Mouse (Mus musculus): Measurements from ENCODE around the gene Mrpl9. TPM values are rescaled to one million over a fixed set of nuclear protein-coding genes. Genes with fewer than 3 reads are reported as not detected.

The Mrpl9 gene
- polyA plus RNA-seq, 2 experiments: 33.3 to 35.1 TPM

DNA sequence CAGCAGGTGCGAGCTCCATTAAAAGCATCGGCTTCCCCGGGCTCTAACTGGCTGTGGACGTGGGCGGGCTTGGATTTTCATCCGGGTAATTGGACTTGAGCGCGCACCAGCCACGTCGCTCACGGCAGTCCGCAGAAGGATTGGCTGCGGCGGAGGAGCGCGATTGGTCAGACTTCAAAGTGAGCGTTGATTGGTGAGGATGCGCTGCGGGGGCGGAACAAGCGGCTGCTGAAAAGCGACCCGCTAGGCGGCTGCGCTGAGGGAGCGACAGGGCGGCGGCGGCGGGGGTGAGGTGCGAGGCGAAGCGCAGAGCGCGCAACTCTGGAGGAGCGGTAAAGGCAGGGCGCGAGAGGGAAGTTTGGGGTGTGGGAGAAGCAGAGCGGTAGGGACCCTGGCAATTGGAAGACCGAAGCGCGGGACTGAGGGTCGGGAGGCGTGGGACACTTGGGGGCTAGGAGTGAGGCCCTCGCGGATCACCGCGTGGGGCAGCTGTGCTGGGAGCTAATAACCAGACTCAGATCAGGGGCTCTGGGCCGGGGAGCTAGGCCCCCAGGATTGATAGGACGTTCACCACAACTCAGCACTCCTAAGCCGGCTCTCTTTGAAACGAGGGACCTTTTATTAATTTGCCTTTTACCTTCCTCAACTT lies 30.0 kb upstream of the Mrpl9 start, which contains the start of gene Tdrkh:
Gene Tdrkh (plus strand): TSS at position 243 of the 649 bp plus-strand sequence.
- WGBS (ENCODE audit: insufficient replicate concordance): 9% methylated on average over 52 of the region's 52 CpGs
- TF ChIP-seq EP300 (IDR thresholded peaks at IDR 0.05; ENCODE audit: low read depth) (no peak), CTCF (IDR thresholded peaks at IDR 0.05; ENCODE audit: low read depth) (0 out of 2 replicates have a peak, but pooled peaks have one; percentile 24)
- H3K4me2 ChIP-seq (ENCODE audit: low read depth): peak within 1 kb of the TSS; percentile 77
- H3K9ac ChIP-seq (replicated peaks): peak within 1 kb of the TSS; percentile 24; the same call in 1 of the 2 replicates
- DNase-seq (ENCODE audit: low read depth in 3 of 3, low spot score in 3 of 3): peak; percentile 78 to 89 (median 80)
- no peak within 1 kb of the TSS for H3K27ac ChIP-seq
- peaks cover 0 to 3% of the 10 kb centered on the region in 2 experiments; a peak in 1 of 4 replicates for H3K4me1 ChIP-seq (replicated peaks; ENCODE audit: control insufficient read depth in 2 of 2, insufficient read depth in 2 of 2, low read length in 1 of 2)
- no peaks in the 10 kb centered on the region for H3K9me3 ChIP-seq (ENCODE audit: control insufficient read depth, low read length)
- no peaks in the 10 kb centered on the region for H3K27me3 ChIP-seq (ENCODE audit: control insufficient read depth, insufficient read depth, low read length)
- peak within 1 kb of the TSS; percentile 44 to 48 for H3K4me3 ChIP-seq (ENCODE audit: insufficient read depth in 1 of 2, low read depth in 2 of 2, low read length in 2 of 2)
- peak; percentile 98 for ATAC-seq (ENCODE audit: insufficient read depth)
- no peaks in the 10 kb centered on the region for H3K36me3 ChIP-seq (replicated peaks; ENCODE audit: control insufficient read depth, insufficient read depth, low read depth)

DNA sequence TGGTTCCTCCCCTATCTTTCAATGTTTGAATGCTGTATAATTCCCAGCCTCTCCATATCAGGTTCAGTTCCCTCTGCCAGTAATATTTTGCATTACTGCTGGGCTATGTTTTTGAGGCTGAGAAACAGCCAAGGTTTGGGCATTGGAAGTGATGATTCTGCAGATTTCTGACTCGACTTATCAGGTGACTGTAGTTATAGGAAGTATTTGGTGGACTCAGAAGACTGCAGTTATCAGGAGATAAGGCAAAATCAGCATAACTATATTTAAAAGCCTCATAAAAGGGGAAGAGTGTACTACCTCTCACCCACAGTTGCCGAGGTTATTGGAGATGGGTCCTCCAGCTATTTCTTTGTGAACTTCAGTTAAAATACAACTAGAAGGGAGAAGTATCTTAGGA lies 12.1 kb upstream of the Mrpl9 start:
- 10% methylated on average over 2 of the region's 2 CpGs for WGBS (ENCODE audit: insufficient replicate concordance)
- DNase-seq (ENCODE audit: low read depth in 3 of 3, low spot score in 3 of 3): no peak
- ATAC-seq (ENCODE audit: insufficient read depth): no peak
- no peaks in the 10 kb centered on the region for H3K9me3 ChIP-seq (ENCODE audit: control insufficient read depth, low read length)
- no peak overlapping the region for H3K9ac ChIP-seq (replicated peaks)
- H3K36me3 ChIP-seq (replicated peaks; ENCODE audit: control insufficient read depth, insufficient read depth, low read depth): no peaks in the 10 kb centered on the region; the same call in 1 of the 2 replicates
- no peak overlapping the region for H3K4me2 ChIP-seq (ENCODE audit: low read depth)
- H3K4me1 ChIP-seq (replicated peaks; ENCODE audit: control insufficient read depth in 2 of 2, insufficient read depth in 2 of 2, low read length in 1 of 2): no peaks in the 10 kb centered on the region
- no peak overlapping the region for H3K27ac ChIP-seq
- no peak for TF ChIP-seq EP300 (IDR thresholded peaks at IDR 0.05; ENCODE audit: low read depth)
- TF ChIP-seq CTCF (IDR thresholded peaks at IDR 0.05; ENCODE audit: low read depth): no peak
- H3K27me3 ChIP-seq (ENCODE audit: control insufficient read depth, insufficient read depth, low read length): no peaks in the 10 kb centered on the region
- no peak overlapping the region for H3K4me3 ChIP-seq (ENCODE audit: insufficient read depth in 1 of 2, low read depth in 2 of 2, low read length in 2 of 2)

DNA sequence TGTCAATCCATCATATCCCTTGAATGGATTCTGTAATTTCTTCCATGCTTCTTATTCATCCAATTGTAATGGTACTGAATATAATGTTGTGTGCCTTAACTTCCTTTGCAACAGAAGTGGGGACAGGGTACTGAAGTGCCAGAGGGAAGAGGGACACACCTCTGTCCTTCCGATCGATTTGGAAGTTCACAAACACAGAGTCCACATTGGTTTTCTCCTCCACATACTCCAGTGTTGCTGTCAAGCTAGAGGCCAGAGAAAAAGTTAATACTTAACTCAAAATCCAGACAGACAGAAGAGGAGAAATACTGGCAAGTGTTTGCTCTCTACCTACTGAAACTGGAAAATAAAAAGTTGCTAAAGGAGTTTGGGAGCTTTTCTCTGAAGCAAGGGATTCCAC lies 8.8 kb upstream of the Mrpl9 start:
- Histone ChIP-seq H3K27me3 (ENCODE audit: control insufficient read depth, insufficient read depth, low read length) (no peaks in the 10 kb centered on the region), H3K4me2 (ENCODE audit: low read depth) (no peak overlapping the region), H3K4me3 (ENCODE audit: insufficient read depth in 1 of 2, low read depth in 2 of 2, low read length in 2 of 2) (no peak overlapping the region), H3K27ac (no peak overlapping the region), H3K9me3 (ENCODE audit: control insufficient read depth, low read length) (no peaks in the 10 kb centered on the region), H3K9ac (replicated peaks) (no peak overlapping the region), H3K36me3 (replicated peaks; ENCODE audit: control insufficient read depth, insufficient read depth, low read depth) (no peaks in the 10 kb centered on the region), H3K4me1 (replicated peaks; ENCODE audit: control insufficient read depth in 2 of 2, insufficient read depth in 2 of 2, low read length in 1 of 2) (no peaks in the 10 kb centered on the region)
- no peak for ATAC-seq (ENCODE audit: insufficient read depth)
- TF ChIP-seq EP300 (IDR thresholded peaks at IDR 0.05; ENCODE audit: low read depth) (no peak), CTCF (IDR thresholded peaks at IDR 0.05; ENCODE audit: low read depth) (no peak)
- no peak for DNase-seq (ENCODE audit: low read depth in 3 of 3, low spot score in 3 of 3)
- 64% methylated on average over 2 of the region's 2 CpGs for WGBS (ENCODE audit: insufficient replicate concordance)

DNA sequence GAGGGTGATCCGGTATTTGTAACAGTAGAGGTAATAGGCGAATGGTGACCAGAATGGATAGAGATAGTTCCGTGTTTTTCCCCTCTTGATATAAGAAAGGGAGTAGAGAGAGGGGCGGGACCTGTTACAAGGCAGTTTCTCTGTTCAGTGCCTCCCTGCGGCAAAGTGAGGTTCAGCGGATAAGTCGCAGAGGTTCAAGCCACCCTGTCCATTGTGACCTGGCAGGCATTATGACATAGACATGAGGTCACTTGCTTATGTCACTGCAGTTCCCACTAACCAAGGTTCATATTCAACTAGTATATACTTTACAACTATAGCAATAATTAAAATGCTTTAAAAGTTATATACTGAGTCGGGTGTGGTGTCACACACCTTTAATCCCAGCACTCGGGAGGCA lies 6.7 kb upstream of the Mrpl9 start:
- WGBS (ENCODE audit: insufficient replicate concordance): 70% methylated on average over 9 of the region's 9 CpGs

DNA sequence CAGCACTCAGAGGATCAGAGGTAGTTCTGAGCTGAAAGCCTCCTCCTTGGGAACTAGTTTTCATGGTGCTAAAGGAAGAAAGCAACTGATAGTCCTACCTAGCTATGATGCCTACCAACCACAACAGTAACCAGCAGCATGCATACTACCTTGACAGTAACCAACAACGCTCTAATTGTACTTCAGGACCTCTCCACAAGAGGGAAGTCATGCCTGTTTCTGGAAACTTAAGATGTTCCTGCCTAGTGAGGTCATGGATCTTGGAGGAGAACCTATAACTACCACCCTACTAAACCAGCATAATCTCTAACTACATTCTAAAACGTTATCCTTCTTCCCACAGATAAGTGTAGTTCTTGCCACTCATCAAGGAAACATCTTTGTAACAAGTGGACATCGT lies 1.9 kb upstream of the Mrpl9 start:
- Histone ChIP-seq H3K9ac (replicated peaks) (no peak overlapping the region), H3K4me3 (ENCODE audit: insufficient read depth in 1 of 2, low read depth in 2 of 2, low read length in 2 of 2) (no peak overlapping the region), H3K36me3 (replicated peaks; ENCODE audit: control insufficient read depth, insufficient read depth, low read depth) (peaks cover 8% of the 10 kb centered on the region), H3K4me1 (replicated peaks; ENCODE audit: control insufficient read depth in 2 of 2, insufficient read depth in 2 of 2, low read length in 1 of 2) (peaks cover 3 to 4% of the 10 kb centered on the region in 2 experiments; a peak in 2 of 4 replicates), H3K4me2 (ENCODE audit: low read depth) (no peak overlapping the region), H3K27ac (no peak overlapping the region), H3K27me3 (ENCODE audit: control insufficient read depth, insufficient read depth, low read length) (no peaks in the 10 kb centered on the region), H3K9me3 (ENCODE audit: control insufficient read depth, low read length) (no peaks in the 10 kb centered on the region)
- ATAC-seq (ENCODE audit: insufficient read depth) (no peak), DNase-seq (ENCODE audit: low read depth in 3 of 3, low spot score in 3 of 3) (no peak)
- 33% methylated on average over 3 of the region's 3 CpGs for WGBS (ENCODE audit: insufficient replicate concordance)
- peak; percentile 23; the same call in 1 of the 2 replicates for TF ChIP-seq CTCF (IDR thresholded peaks at IDR 0.05; ENCODE audit: low read depth)
- no peak for TF ChIP-seq EP300 (IDR thresholded peaks at IDR 0.05; ENCODE audit: low read depth)

More for the DNA sequence above, 6.7 kb upstream of the Mrpl9 start:
- H3K9ac ChIP-seq (replicated peaks): no peak overlapping the region
- H3K9me3 ChIP-seq (ENCODE audit: control insufficient read depth, low read length): no peaks in the 10 kb centered on the region
- H3K4me1 ChIP-seq (replicated peaks; ENCODE audit: control insufficient read depth in 2 of 2, insufficient read depth in 2 of 2, low read length in 1 of 2): no peaks in the 10 kb centered on the region
- no peaks in the 10 kb centered on the region for H3K36me3 ChIP-seq (replicated peaks; ENCODE audit: control insufficient read depth, insufficient read depth, low read depth)
- H3K27ac ChIP-seq: no peak overlapping the region
- no peaks in the 10 kb centered on the region for H3K27me3 ChIP-seq (ENCODE audit: control insufficient read depth, insufficient read depth, low read length)
- no peak overlapping the region for H3K4me2 ChIP-seq (ENCODE audit: low read depth)
- ATAC-seq (ENCODE audit: insufficient read depth): no peak
- no peak overlapping the region for H3K4me3 ChIP-seq (ENCODE audit: insufficient read depth in 1 of 2, low read depth in 2 of 2, low read length in 2 of 2)
- DNase-seq (ENCODE audit: low read depth in 3 of 3, low spot score in 3 of 3): no peak
- TF ChIP-seq CTCF (IDR thresholded peaks at IDR 0.05; ENCODE audit: low read depth) (no peak), EP300 (IDR thresholded peaks at IDR 0.05; ENCODE audit: low read depth) (no peak)

All from liver, embryonic 14.5 days (tissue).